Mouse (Mus musculus) activated CD4-positive, CD25-positive, alpha-beta regulatory T cell, adult 4 months (primary cell): Measurements from ENCODE around the gene Mmgt2. TPM values are rescaled to one million over a fixed set of nuclear protein-coding genes. Genes with fewer than 3 reads are reported as not detected.
A peak's percentile ranks its signal among the peaks of the same experiment; 100 is the strongest.

Experiments
- ATAC-seq: one replicate; pipeline ENCODE4 v1.8.0; 2017
- polyA plus RNA-seq, 2 experiments: library from polyadenylated mRNA; unstranded; fragments of 100-300 nt; shearing (Covaris generic); gene quantifications; one replicate each; pipeline ENCODE4 v1.2.1; 2017

Gene Mmgt2
- polyA plus RNA-seq: 10 to 100 TPM; 32.9 to 42.3 TPM

GRCm38 (mm10) chr11:62648591-62649391, at the start of gene Mmgt2:
Gene Mmgt2 (plus strand): TSS chr11:62648664.
- ATAC-seq: peak; percentile 83

GRCm38 (mm10) chr11:62601732-62602618, 46.5 kb upstream of the Mmgt2 start:
- ATAC-seq: no peak

GRCm38 (mm10) chr11:62602619-62603311, 45.7 kb upstream of the Mmgt2 start:
- ATAC-seq: peak; percentile 91

GRCm38 (mm10) chr11:62603312-62604056, 45.0 kb upstream of the Mmgt2 start:
- peak; percentile 24 for ATAC-seq

GRCm38 (mm10) chr11:62604123-62604706, 44.2 kb upstream of the Mmgt2 start:
- ATAC-seq: no peak

- no peak for ATAC-seq
These were observed 43.4 kb upstream of the Mmgt2 start for GRCm38 (mm10) chr11:62604886-62605618.

- no peak for ATAC-seq
These were observed 42.7 kb upstream of the Mmgt2 start for GRCm38 (mm10) chr11:62605619-62606298.

GRCm38 (mm10) chr11:62606299-62607169, 41.9 kb upstream of the Mmgt2 start:
- ATAC-seq: no peak

- ATAC-seq: no peak
These were observed 41.1 kb upstream of the Mmgt2 start for GRCm38 (mm10) chr11:62607170-62607951.

- no peak for ATAC-seq
These were observed 40.6 kb upstream of the Mmgt2 start for GRCm38 (mm10) chr11:62607952-62608201.

- no peak for ATAC-seq
These were observed 39.4 kb upstream of the Mmgt2 start for GRCm38 (mm10) chr11:62608826-62609675.

GRCm38 (mm10) chr11:62610304-62610703, 38.2 kb upstream of the Mmgt2 start:
- ATAC-seq: no peak

GRCm38 (mm10) chr11:62612604-62613003, 35.9 kb upstream of the Mmgt2 start:
- ATAC-seq: no peak

- ATAC-seq: peak; percentile 93
These were observed 34.7 kb upstream of the Mmgt2 start for GRCm38 (mm10) chr11:62613657-62614365.

GRCm38 (mm10) chr11:62614876-62615410, 33.5 kb upstream of the Mmgt2 start:
- no peak for ATAC-seq

- ATAC-seq: no peak
These were observed 33.0 kb upstream of the Mmgt2 start for GRCm38 (mm10) chr11:62615456-62615855.

- ATAC-seq: no peak
These were observed 27.4 kb upstream of the Mmgt2 start for GRCm38 (mm10) chr11:62621079-62621478.
